8 mouse cellular contexts compared by ENCODE assay signal in the genomic region with DNA sequence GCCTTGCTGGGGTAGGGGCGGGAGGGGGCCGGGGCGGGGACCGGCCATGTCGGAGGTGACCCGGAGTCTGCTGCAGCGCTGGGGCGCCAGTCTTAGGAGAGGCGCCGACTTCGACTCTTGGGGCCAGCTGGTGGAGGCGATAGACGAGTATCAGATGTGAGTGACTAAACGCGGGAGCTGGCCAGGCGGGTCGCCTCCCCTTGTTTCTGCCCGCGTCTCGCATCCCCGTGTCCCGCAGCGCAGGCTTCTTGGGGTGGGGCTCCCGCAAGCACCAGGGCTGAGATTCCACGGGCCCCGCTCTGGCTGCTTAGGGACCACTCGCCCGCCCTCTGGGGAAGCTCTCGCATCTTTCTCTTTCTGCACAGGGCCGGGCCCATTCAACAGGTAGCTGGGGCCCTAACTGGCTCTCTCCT. TPM values are rescaled to one million over a fixed set of nuclear protein-coding genes. Genes with fewer than 3 reads are reported as not detected.
DNase-seq lines count a peak whose midpoint lies in the region; ATAC-seq and TF ChIP-seq lines count a peak whose summit lies in the region.

No protein-coding gene starts in this region.

- TF ChIP-seq EP300 in liver, postnatal 0 days (IDR thresholded peaks at IDR 0.05; ENCODE audit: low read depth) = no peak

- no peaks in the 10 kb centered on the region for H3K4me1 ChIP-seq in embryonic facial prominence, embryonic 15.5 days
- H3K4me1 ChIP-seq in hindbrain, embryonic 13.5 days (replicated peaks) = 0 out of 2 replicates have a peak, but pooled peaks cover 7% of the 10 kb centered on the region
- no peaks in the 10 kb centered on the region for H3K4me1 ChIP-seq in liver, postnatal 0 days (ENCODE audit: insufficient read depth)

- DNase-seq in lung, adult 18-20 months = peak; percentile 21 to 47
- DNase-seq in lung, postnatal 25 days (ENCODE audit: low spot score) = no peak
- DNase-seq in Patski (ENCODE audit: low read depth, low spot score) = no peak
- peak; percentile 70 for DNase-seq in liver, postnatal 0 days
- peak; percentile 38 for DNase-seq in right cerebral cortex, postnatal 14 days
- DNase-seq in gastrocnemius, adult 18-20 months (ENCODE audit: low spot score) = no peak

- peak overlapping the region; percentile 52 for H3K4me2 ChIP-seq in embryonic facial prominence, embryonic 15.5 days (replicated peaks)
- H3K4me2 ChIP-seq in hindbrain, embryonic 13.5 days = peak overlapping the region; percentile 57
- H3K4me2 ChIP-seq in liver, postnatal 0 days (ENCODE audit: low read depth, low read length) = peak overlapping the region; percentile 71

- WGBS in embryonic facial prominence, embryonic 15.5 days = under 1% methylated on average over 30 of the region's 30 CpGs
- under 1% methylated on average over 30 of the region's 30 CpGs for WGBS in hindbrain, embryonic 13.5 days
- WGBS in liver, postnatal 0 days (ENCODE audit: insufficient replicate concordance) = under 1% methylated on average over 28 of the region's 30 CpGs

- POLR2A ChIA-PET in Patski (lab: Charles Lee) = interaction anchor here (0.6 to 1.6 kb wide), 2 partner anchors 9 to 28 kb away, joined by 3 to 6 read pairs; no protein-coding TSS in a partner anchor

- peak; percentile 52 for ATAC-seq in Patski
- peak; percentile 5 for ATAC-seq in embryonic facial prominence, embryonic 15.5 days (ENCODE audit: insufficient number of reproducible peaks, low FRiP score, low TSS enrichment, low read depth)
- no peak; the same call in 1 of the 2 replicates for ATAC-seq in hindbrain, embryonic 13.5 days (ENCODE audit: low FRiP score)
- ATAC-seq in liver, postnatal 0 days = peak; percentile 52

- no peaks in the 10 kb centered on the region for H3K9me3 ChIP-seq in embryonic facial prominence, embryonic 15.5 days (replicated peaks)
- H3K9me3 ChIP-seq in hindbrain, embryonic 13.5 days = no peaks in the 10 kb centered on the region
- no peaks in the 10 kb centered on the region for H3K9me3 ChIP-seq in liver, postnatal 0 days (ENCODE audit: low read length)

- peak overlapping the region; percentile 61 for H3K27ac ChIP-seq in embryonic facial prominence, embryonic 15.5 days (replicated peaks)
- peak overlapping the region; percentile 35 for H3K27ac ChIP-seq in hindbrain, embryonic 13.5 days
- H3K27ac ChIP-seq in liver, postnatal 0 days (ENCODE audit: low read depth) = peak overlapping the region; percentile 72

- H3K4me3 ChIP-seq in embryonic facial prominence, embryonic 15.5 days (replicated peaks) = peak overlapping the region; percentile 52
- peak overlapping the region; percentile 51 for H3K4me3 ChIP-seq in hindbrain, embryonic 13.5 days
- H3K4me3 ChIP-seq in liver, postnatal 0 days (ENCODE audit: low read depth, low read length) = peak overlapping the region; percentile 62

- no peak for TF ChIP-seq CTCF in Patski (IDR thresholded peaks at IDR 0.05)
- TF ChIP-seq CTCF in liver, postnatal 0 days (IDR thresholded peaks at IDR 0.05; ENCODE audit: low read depth) = no peak

- no peaks in the 10 kb centered on the region for H3K27me3 ChIP-seq in Patski
- H3K27me3 ChIP-seq in embryonic facial prominence, embryonic 15.5 days = no peaks in the 10 kb centered on the region
- no peaks in the 10 kb centered on the region for H3K27me3 ChIP-seq in hindbrain, embryonic 13.5 days
- H3K27me3 ChIP-seq in liver, postnatal 0 days (ENCODE audit: insufficient read depth, low read length) = no peaks in the 10 kb centered on the region

- in situ Hi-C loops in Patski (cut with MboI; ENCODE audit: low pct_unique_long_range_greater_than_20kb) = no loop called here

- CTCF ChIA-PET in Patski (lab: Charles Lee) = interaction anchor here (1.3 to 1.8 kb wide), 2 partner anchors 9 to 18 kb away, joined by 3 to 4 read pairs; no protein-coding TSS in a partner anchor

- H3K9ac ChIP-seq in embryonic facial prominence, embryonic 15.5 days = peak overlapping the region; percentile 7; the same call in 1 of the 2 replicates
- peak overlapping the region; percentile 59 for H3K9ac ChIP-seq in hindbrain, embryonic 13.5 days
- H3K9ac ChIP-seq in liver, postnatal 0 days (replicated peaks) = peak overlapping the region; percentile 67

- peaks cover 13% of the 10 kb centered on the region; the same call in 1 of the 2 replicates for H3K36me3 ChIP-seq in embryonic facial prominence, embryonic 15.5 days
- peaks cover 16% of the 10 kb centered on the region for H3K36me3 ChIP-seq in hindbrain, embryonic 13.5 days
- H3K36me3 ChIP-seq in liver, postnatal 0 days (replicated peaks; ENCODE audit: insufficient read depth, low read length) = peaks cover 12% of the 10 kb centered on the region

RNA-seq across cellular contexts. Expression of a gene that starts 0.4 kb away (rescaled TPM):
- 58.9 TPM for polyA plus RNA-seq in Patski (2021)
- polyA plus RNA-seq in embryonic facial prominence, embryonic 15.5 days (2015; fragmentation: Nextera tagmentation; extraction: Ambion mirVana) = 40.9 and 42.6 TPM in 2 replicates
- 97.0 and 97.1 TPM in 2 replicates for polyA plus RNA-seq in hindbrain, embryonic 13.5 days (2015; fragmentation: Nextera tagmentation; extraction: Ambion mirVana)
- polyA plus RNA-seq in liver, postnatal 0 days (2015; fragmentation: Nextera tagmentation; extraction: Ambion mirVana) = 14.0 and 17.1 TPM in 2 replicates
- total RNA-seq in gastrocnemius, adult 18-20 months (2021) = 10 to 100 TPM; 16.2 to 16.5 TPM

RNA-seq across cellular contexts. Expression of a gene that starts 1.1 kb away (rescaled TPM):
- 46.9 TPM for polyA plus RNA-seq in Patski (2021)
- 54.2 and 54.8 TPM in 2 replicates for polyA plus RNA-seq in embryonic facial prominence, embryonic 15.5 days (2015; fragmentation: Nextera tagmentation; extraction: Ambion mirVana)
- polyA plus RNA-seq in hindbrain, embryonic 13.5 days (2015; fragmentation: Nextera tagmentation; extraction: Ambion mirVana) = 50.9 and 51.8 TPM in 2 replicates
- polyA plus RNA-seq in liver, postnatal 0 days (2015; fragmentation: Nextera tagmentation; extraction: Ambion mirVana) = 11.8 and 12.6 TPM in 2 replicates
- 10 to 100 TPM; 21.1 to 22.6 TPM for total RNA-seq in gastrocnemius, adult 18-20 months (2021)

Comparison
In these comparisons a context has a peak if more than half of its experiments do, and no peak if none do; other contexts are left out.
1. DNase-seq: peak in lung, adult 18-20 months (2 of 2), liver, postnatal 0 days (single experiment) and right cerebral cortex, postnatal 14 days (single experiment); none in lung, postnatal 25 days (single experiment), Patski (single experiment) and gastrocnemius, adult 18-20 months (single experiment).
2. H3K9ac ChIP-seq: peak in every context shown above with its lines; median percentile 67 in liver, postnatal 0 days; 59 in hindbrain, embryonic 13.5 days; 7 in embryonic facial prominence, embryonic 15.5 days.
3. Peak in every context shown above with its lines, with median percentiles within 50 percentile points of each other: H3K27ac ChIP-seq, H3K4me2 ChIP-seq and H3K4me3 ChIP-seq.